Mouse (Mus musculus) liver, embryonic 16.5 days (tissue): ENCODE data around the gene Clta. TPM values are rescaled to one million over a fixed set of nuclear protein-coding genes. Genes with fewer than 3 reads are reported as not detected.

Experiments used
- ATAC-seq: fragments of 200-750 bp; cut with Nextera tagmentation; 2 replicates; pipeline ENCODE4 v1.8.0; 2017; ENCODE audit warnings: low read depth, mild to moderate bottlenecking, moderate number of reproducible peaks, moderate library complexity
- H3K27ac ChIP-seq: fragments of 300-500 bp; sonication (generic); 2 replicates; pipeline ENCODE4 v1.5.1; 2014; ENCODE audit warnings: mild to moderate bottlenecking, low read length
- H3K27me3 ChIP-seq: fragments of 300-500 bp; sonication (generic); 2 replicates; pipeline ENCODE4 v1.6.1; 2014; ENCODE audit warnings: low read depth, low read length, mixed read lengths; ENCODE audit not compliant: control insufficient read depth, insufficient read depth
- H3K36me3 ChIP-seq: fragments of 300-500 bp; sonication (generic); 2 replicates; pipeline ENCODE4 v1.6.1; 2014; ENCODE audit warnings: mild to moderate bottlenecking; ENCODE audit not compliant: control insufficient read depth, insufficient read depth
- H3K4me1 ChIP-seq: fragments of 300-500 bp; sonication (generic); 2 replicates; pipeline ENCODE4 v1.6.1; 2014; ENCODE audit warnings: low read depth, low read length, mixed read lengths; ENCODE audit not compliant: control insufficient read depth
- H3K4me2 ChIP-seq: fragments of 300-500 bp; sonication (generic); 2 replicates; pipeline ENCODE4 v1.6.1; 2014; ENCODE audit warnings: low read depth, low read length, mixed read lengths
- H3K4me3 ChIP-seq: fragments of 300-500 bp; sonication (generic); 2 replicates; pipeline ENCODE4 v1.5.1; 2014; ENCODE audit warnings: low read depth, mild to moderate bottlenecking, low read length
- H3K9ac ChIP-seq: fragments of 300-500 bp; sonication (generic); 2 replicates; pipeline ENCODE4 v1.6.1; 2014; ENCODE audit warnings: low read depth, low read length
- H3K9me3 ChIP-seq: fragments of 300-500 bp; sonication (generic); replicated peaks from 2 replicates; pipeline ENCODE4 v1.6.1; 2016; ENCODE audit warnings: low read length; ENCODE audit not compliant: control insufficient read depth
- WGBS: fragments of 180-500 bp; shearing (Covaris S2); extraction: QIAGEN DNeasy Blood & Tissue Kit; methylation state at CpG from one replicate; pipeline ENCODE4 v1.1.7; 2014; ENCODE audit not compliant: insufficient replicate concordance; 5-methylcytosine and 5-hydroxymethylcytosine counted together
- polyA plus RNA-seq: library from polyadenylated mRNA; unstranded; fragments of >200 nt; fragmentation: Nextera tagmentation; extraction: Ambion mirVana; gene quantifications from 2 replicates; pipeline ENCODE4 v1.2.1, GENCODE M21; 2015

The Clta gene
- polyA plus RNA-seq, 1 experiment from 2014 or later, result 101 TPM

DNA sequence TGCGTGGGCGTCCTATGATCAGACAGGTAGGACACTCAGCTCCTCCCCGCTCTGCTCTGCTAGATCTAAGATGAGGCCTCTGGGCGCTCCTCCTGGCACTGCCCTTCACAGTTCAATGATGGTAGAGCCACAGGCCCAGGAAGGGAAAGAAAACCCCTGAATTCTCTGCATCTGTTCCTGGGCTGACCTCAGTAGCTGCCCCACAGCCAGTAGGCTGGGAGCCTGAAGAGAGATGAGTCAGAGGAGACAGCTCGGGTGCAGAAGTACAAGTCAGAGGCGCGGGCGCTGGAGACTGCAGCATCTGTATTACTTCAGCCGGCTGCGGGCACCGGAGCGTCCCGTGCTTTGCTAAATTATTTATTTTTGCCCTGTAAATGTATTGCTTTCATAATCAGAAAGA lies 35.6 kb upstream of the Clta start:
- no peak overlapping the region for H3K27ac ChIP-seq
- no peak overlapping the region for H3K4me2 ChIP-seq
- no peak overlapping the region for H3K9ac ChIP-seq
- no peak for ATAC-seq
- no peaks in the 10 kb centered on the region for H3K27me3 ChIP-seq
- no peaks in the 10 kb centered on the region; the same call in 1 of the 2 replicates for H3K36me3 ChIP-seq
- peaks cover 73% of the 10 kb centered on the region for H3K4me1 ChIP-seq
- H3K4me3 ChIP-seq, result no peak overlapping the region
- no peaks in the 10 kb centered on the region for H3K9me3 ChIP-seq
- WGBS, result 77% methylated on average over 13 of the region's 13 CpGs

DNA sequence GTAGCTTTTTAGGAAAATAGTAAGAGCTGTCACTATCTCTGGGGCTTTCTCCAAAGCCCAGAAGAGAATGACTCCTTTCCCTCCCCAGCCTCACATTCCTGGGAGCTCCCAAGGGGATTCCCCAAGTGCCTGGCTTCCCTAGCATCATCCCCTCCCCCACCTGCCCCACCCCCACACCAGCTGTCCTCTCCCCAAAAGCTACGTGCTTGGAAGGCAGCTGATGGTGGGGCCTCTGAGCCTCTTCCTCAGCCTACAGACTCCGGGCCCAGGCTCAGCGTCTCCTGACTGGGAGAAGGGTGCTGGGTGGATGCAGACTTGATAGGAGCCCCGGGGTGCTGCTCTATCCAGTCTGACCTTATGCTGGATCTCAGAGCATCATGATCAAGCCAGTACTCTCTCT lies 34.9 kb upstream of the Clta start:
- Histone ChIP-seq H3K27me3 (no peaks in the 10 kb centered on the region), H3K9me3 (no peaks in the 10 kb centered on the region), H3K4me1 (peaks cover 70% of the 10 kb centered on the region), H3K9ac (no peak overlapping the region), H3K27ac (no peak overlapping the region), H3K36me3 (no peaks in the 10 kb centered on the region; the same call in 1 of the 2 replicates), H3K4me2 (no peak overlapping the region), H3K4me3 (no peak overlapping the region)
- 38% methylated on average over 4 of the region's 4 CpGs for WGBS
- no peak for ATAC-seq

DNA sequence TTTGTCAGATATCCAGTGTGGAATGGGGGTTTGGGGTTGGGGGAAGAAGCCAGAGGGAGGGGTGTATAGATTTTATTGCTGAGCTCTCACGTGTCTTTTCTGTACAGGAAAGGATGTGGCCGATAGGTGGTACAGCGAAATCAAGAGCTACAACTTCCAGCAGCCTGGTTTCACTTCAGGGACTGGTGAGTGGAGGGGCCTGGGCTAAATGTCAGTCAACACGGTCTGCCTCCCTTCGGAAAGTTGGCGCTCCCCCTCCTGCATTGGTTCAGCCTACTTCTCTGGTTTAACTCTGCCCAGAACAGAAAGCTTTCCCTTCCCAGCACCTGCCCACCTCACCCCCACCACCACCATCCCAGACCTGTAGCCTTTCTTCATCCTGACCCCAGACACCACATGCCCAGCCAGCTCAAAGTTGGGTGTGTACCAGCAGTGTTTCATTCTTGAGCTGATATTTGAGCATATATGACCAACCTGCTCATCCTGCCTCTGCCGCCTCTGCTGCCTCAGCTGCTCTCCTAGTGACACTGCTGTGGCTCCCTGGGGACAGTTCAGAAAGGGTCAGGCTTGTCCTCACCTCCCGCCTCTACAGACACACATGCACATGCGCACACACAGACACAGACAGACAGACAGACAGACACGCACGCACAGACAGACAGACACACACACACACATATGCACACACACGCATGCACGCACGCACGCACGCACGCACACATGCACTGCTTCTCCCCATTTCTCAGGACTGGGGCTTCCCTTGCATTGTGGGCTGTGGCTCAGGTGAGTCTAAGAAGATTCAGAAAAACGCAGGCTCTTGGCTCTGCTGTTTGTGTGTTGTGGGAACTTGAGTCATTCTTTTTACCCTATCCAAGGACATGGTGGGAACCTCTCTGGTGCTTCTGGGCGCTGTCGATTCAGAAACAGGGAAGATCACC lies 33.6 kb upstream of the Clta start:
- no peak overlapping the region for H3K27ac ChIP-seq
- H3K27me3 ChIP-seq, result no peaks in the 10 kb centered on the region
- H3K4me3 ChIP-seq, result no peak overlapping the region
- peaks cover 64% of the 10 kb centered on the region for H3K4me1 ChIP-seq
- no peak overlapping the region for H3K4me2 ChIP-seq
- no peaks in the 10 kb centered on the region; the same call in 1 of the 2 replicates for H3K36me3 ChIP-seq
- ATAC-seq, result no peak
- H3K9ac ChIP-seq, result no peak overlapping the region
- H3K9me3 ChIP-seq, result no peaks in the 10 kb centered on the region
- 86% methylated on average over 20 of the region's 20 CpGs for WGBS

DNA sequence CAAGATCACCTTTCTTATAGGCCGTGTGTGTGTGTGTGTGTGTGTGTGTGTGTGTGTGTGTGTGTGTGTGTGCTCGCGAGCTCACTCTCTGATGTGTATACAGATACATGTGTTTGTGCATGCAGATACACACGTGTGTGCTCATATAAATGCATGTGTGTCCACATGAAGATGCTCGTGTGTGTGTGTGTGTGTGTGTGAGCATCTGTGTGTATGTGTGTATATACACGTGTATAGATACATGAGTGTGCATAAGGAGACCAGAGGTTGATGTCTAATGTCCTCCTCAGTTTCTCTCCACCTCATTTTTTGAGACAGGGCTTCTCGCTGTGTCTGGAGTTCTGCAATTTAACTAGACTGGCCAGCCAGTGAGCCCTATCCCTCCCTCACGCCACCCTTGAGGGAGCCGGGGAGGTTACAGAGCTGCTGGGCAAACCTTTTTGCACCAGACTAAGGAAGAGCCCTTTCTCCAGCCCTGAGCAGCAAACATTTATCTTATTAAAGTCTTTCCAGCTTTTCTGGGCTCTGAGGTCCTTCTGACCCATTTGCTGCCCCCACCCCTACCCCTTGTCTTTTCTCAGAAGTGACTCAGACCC lies 32.6 kb upstream of the Clta start:
- no peak for ATAC-seq
- Histone ChIP-seq H3K9me3 (no peaks in the 10 kb centered on the region), H3K9ac (peak overlapping the region; percentile 24; the same call in 1 of the 2 replicates), H3K4me3 (no peak overlapping the region), H3K36me3 (no peaks in the 10 kb centered on the region; the same call in 1 of the 2 replicates), H3K27me3 (no peaks in the 10 kb centered on the region), H3K4me1 (peaks cover 55% of the 10 kb centered on the region), H3K4me2 (peak overlapping the region; percentile 12; the same call in 1 of the 2 replicates), H3K27ac (peak overlapping the region; percentile 79)
- 50% methylated on average over 9 of the region's 9 CpGs for WGBS

DNA sequence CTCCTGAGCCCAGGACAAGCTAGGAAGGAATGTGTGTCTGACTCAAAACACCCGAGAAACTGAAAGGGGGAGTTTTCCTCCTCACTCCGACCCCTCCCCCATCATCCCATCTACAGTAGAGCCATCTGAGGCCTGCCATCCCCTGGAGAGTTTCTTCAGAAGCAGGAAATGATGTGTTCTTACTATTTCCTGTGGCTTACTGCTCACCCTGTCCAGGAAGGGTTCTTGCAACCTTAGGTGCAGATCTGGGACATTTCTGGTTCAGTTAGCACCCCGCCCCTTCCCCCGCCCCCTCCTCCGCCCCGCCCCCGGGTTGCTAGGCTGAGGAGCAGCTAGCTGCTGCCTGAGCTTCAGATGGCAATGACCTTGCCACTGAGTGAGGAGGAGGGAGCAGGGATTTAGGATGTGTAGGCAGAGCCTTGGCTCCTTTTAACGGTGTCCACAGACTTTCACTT lies 32.1 kb upstream of the Clta start:
- Histone ChIP-seq H3K27me3 (no peaks in the 10 kb centered on the region), H3K4me3 (no peak overlapping the region), H3K4me1 (peaks cover 50% of the 10 kb centered on the region), H3K36me3 (peaks cover 1% of the 10 kb centered on the region; the same call in 1 of the 2 replicates), H3K9me3 (no peaks in the 10 kb centered on the region), H3K4me2 (peak overlapping the region; percentile 12; the same call in 1 of the 2 replicates), H3K27ac (peak overlapping the region; percentile 79), H3K9ac (no peak overlapping the region)
- ATAC-seq, result peak; percentile 61
- WGBS, result 2% methylated on average over 8 of the region's 8 CpGs

DNA sequence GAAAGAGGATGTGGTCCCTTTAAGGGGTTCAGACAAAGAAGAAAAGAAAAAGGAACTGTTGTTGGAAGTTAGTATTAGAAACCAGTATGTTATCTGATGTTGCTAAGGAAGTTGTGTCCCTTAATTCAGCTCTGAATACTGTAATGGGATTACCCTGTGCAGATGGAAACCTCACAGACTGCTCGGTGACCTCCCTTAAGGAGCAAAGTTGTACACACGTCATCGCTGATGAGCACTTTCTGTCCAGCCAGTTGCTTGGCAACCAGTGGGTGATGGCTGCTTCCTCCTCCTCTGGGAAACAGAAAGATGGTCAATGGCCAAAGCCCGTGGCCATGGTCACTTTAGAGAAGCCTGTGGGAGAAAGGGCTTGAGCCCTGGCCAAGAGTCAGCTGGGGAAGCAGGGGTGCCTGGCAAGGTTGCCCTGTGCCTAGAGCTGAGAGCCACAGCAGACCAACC lies 30.7 kb upstream of the Clta start:
- no peaks in the 10 kb centered on the region for H3K27me3 ChIP-seq
- no peak overlapping the region for H3K4me2 ChIP-seq
- 21% methylated on average over 4 of the region's 4 CpGs for WGBS
- H3K27ac ChIP-seq, result peak overlapping the region; percentile 67
- H3K9me3 ChIP-seq, result no peaks in the 10 kb centered on the region
- no peak for ATAC-seq
- H3K36me3 ChIP-seq, result peaks cover 6% of the 10 kb centered on the region; the same call in 1 of the 2 replicates
- peaks cover 41% of the 10 kb centered on the region for H3K4me1 ChIP-seq
- H3K4me3 ChIP-seq, result no peak overlapping the region
- no peak overlapping the region for H3K9ac ChIP-seq

DNA sequence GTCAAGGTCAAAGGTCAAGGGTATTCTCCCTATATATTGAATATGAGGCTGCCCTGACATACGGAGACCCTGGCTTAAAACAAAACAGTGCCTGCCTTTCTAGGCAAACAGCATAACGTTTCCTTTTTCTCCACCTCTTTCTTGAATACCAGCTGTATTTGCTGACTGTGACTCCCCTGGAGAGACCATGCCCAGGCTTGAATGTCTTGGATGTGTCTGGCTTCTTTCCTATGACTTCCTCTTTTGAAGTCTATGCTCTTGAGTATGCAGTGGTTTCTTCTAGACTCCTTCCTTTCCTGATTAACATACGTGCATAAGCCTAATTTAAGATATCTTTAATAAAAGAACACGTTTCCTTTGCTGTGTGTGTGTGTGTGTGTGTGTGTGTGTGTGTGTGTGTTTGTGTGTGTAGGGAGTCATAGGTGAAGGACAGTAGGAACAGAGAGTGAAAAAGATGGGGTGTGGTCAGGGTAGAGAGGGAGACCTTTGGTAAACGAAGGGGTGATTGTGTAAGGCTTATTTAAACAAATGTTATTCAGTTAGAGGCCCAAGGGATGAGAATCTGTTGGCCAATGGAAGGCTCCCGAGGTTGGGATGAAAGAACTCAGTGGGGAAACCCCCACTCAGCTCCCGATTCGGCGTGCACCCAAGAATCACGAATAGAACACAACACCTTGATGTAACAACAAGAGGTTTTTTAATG lies 29.2 kb upstream of the Clta start:
- Histone ChIP-seq H3K4me2 (no peak overlapping the region), H3K36me3 (peaks cover 6% of the 10 kb centered on the region; the same call in 1 of the 2 replicates), H3K27me3 (no peaks in the 10 kb centered on the region), H3K4me3 (no peak overlapping the region), H3K9ac (no peak overlapping the region), H3K4me1 (peaks cover 34% of the 10 kb centered on the region), H3K27ac (peak overlapping the region; percentile 69), H3K9me3 (no peaks in the 10 kb centered on the region)
- ATAC-seq, result peak; percentile 80
- whole genome bisulfite sequencing, result 50% methylated on average over 10 of the region's 10 CpGs

DNA sequence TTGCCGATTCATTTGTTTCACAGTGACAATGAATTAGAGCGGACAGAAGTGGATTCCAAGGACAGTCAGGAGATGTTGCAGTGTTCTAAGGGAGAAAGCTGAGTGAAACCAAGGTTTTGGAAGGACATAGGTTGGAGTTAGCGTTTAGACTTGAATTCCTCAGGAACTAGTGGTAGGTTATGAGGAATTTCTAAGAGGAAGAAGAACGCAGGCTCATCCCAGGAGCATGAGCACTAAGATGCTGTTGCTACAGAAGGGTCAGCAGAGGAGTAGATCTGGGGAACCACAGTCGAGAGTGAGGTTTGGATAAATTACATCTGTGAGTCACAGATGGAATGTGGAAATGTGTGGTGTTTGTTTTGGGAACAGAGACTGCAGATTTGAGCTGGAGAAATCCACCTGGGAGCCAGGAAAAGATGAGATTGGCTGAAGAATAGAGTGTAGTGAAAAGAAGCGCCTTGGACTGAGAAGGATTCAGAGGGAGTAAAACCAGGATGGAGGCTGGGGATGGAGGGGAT lies 28.0 kb upstream of the Clta start:
- ATAC-seq, result no peak
- H3K4me3 ChIP-seq, result no peak overlapping the region
- H3K4me2 ChIP-seq, result no peak overlapping the region
- H3K9me3 ChIP-seq, result no peaks in the 10 kb centered on the region
- WGBS, result 79% methylated on average over 6 of the region's 6 CpGs
- no peak overlapping the region for H3K9ac ChIP-seq
- H3K27ac ChIP-seq, result no peak overlapping the region
- H3K4me1 ChIP-seq, result peaks cover 35% of the 10 kb centered on the region
- H3K36me3 ChIP-seq, result peaks cover 6% of the 10 kb centered on the region; the same call in 1 of the 2 replicates
- no peaks in the 10 kb centered on the region for H3K27me3 ChIP-seq
